In the genomic region with DNA sequence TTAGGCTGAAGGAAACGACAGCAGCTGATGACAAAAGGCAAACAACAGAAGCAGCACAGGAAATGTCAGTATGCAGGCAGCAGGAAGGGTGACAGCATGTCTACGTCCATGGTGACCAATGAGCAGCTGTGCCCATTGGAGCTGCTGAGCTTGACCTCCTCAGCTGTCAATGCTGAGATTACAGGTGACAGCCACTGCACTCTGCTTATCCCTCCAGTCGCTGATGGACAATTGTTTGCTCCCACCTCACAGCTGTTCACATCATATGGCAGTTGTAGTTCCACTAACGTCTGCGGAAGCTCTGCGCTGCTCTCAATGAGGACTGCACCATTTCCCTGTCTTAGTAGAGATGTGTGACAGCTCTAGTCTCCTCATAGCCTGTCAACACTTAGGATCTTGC, we compare ENCODE assay signal across 13 mouse cellular contexts.
"Had no signal": no experiment of that assay in that cellular context is flagged by ENCODE, and none has a peak within 500 bp of the region (broad histone marks: within the 10 kb centered on the region; RNA-seq: fewer than 3 reads in every experiment).

No protein-coding gene starts in this region.

- ATAC-seq: intestine, embryonic 15.5 days; liver, embryonic 12.5 days had no signal

- H3K4me3 ChIP-seq: intestine, embryonic 15.5 days; kidney, embryonic 15.5 days; limb, embryonic 15.5 days; liver, embryonic 12.5 days; lung, embryonic 15.5 days; midbrain, embryonic 10.5 days; neural tube, embryonic 13.5 days had no signal

- H3K9me3 ChIP-seq: intestine, embryonic 15.5 days; kidney, embryonic 15.5 days; limb, embryonic 15.5 days; liver, embryonic 12.5 days; lung, embryonic 15.5 days; midbrain, embryonic 10.5 days; neural tube, embryonic 13.5 days had no signal

- DNase-seq: kidney, adult 2 months; kidney, postnatal 14 days; layer of hippocampus, adult 9-11 months; midbrain, embryonic 14.5 days; right cerebral cortex, postnatal 25 days; thymus, postnatal 36 days had no signal

- H3K27me3 ChIP-seq: intestine, embryonic 15.5 days; kidney, embryonic 15.5 days; limb, embryonic 15.5 days; liver, embryonic 12.5 days; lung, embryonic 15.5 days; neural tube, embryonic 13.5 days had no signal

- H3K9ac ChIP-seq: intestine, embryonic 15.5 days; kidney, embryonic 15.5 days; limb, embryonic 15.5 days; liver, embryonic 12.5 days; lung, embryonic 15.5 days; neural tube, embryonic 13.5 days had no signal

- H3K4me2 ChIP-seq: intestine, embryonic 15.5 days; kidney, embryonic 15.5 days; limb, embryonic 15.5 days; liver, embryonic 12.5 days; lung, embryonic 15.5 days; neural tube, embryonic 13.5 days had no signal

- H3K4me1 ChIP-seq: intestine, embryonic 15.5 days; kidney, embryonic 15.5 days; limb, embryonic 15.5 days; liver, embryonic 12.5 days; lung, embryonic 15.5 days; midbrain, embryonic 10.5 days; neural tube, embryonic 13.5 days had no signal

- H3K27ac ChIP-seq: intestine, embryonic 15.5 days; kidney, embryonic 15.5 days; limb, embryonic 15.5 days; liver, embryonic 12.5 days; lung, embryonic 15.5 days; midbrain, embryonic 10.5 days; neural tube, embryonic 13.5 days had no signal
